Mouse (Mus musculus) spleen, postnatal 10 days (tissue): ENCODE data around the gene Pimreg.

Source experiments
- DNase-seq, 2 experiments: peaks; one replicate each; pipeline ENCODE4 v3.0.0; 2021 to 2022; ENCODE audit warnings: low spot score in 2 of 2

Pimreg gene

GRCm38 (mm10) chr11:72065103-72065502, 23.3 kb downstream of the Pimreg start:
- no peak for DNase-seq

- DNase-seq: peak in 1 of 2 experiments; percentile 31
These were observed 24.5 kb downstream of the Pimreg start for GRCm38 (mm10) chr11:72066330-72066729.

- DNase-seq: no peak
These were observed 25.5 kb downstream of the Pimreg start for GRCm38 (mm10) chr11:72067326-72067725.

GRCm38 (mm10) chr11:72068026-72068425, 26.2 kb downstream of the Pimreg start:
- no peak for DNase-seq

GRCm38 (mm10) chr11:72070733-72071132, 28.9 kb downstream of the Pimreg start:
- no peak for DNase-seq

GRCm38 (mm10) chr11:72072331-72072905, 30.6 kb downstream of the Pimreg start:
- no peak for DNase-seq

GRCm38 (mm10) chr11:72074230-72074629, 32.4 kb downstream of the Pimreg start:
- DNase-seq: no peak

- no peak for DNase-seq
These were observed 36.2 kb downstream of the Pimreg start for GRCm38 (mm10) chr11:72078056-72078455.

GRCm38 (mm10) chr11:72078647-72079046, 36.8 kb downstream of the Pimreg start:
- no peak for DNase-seq

GRCm38 (mm10) chr11:72080461-72080860, 38.6 kb downstream of the Pimreg start:
- DNase-seq: no peak

GRCm38 (mm10) chr11:72082601-72083000, 40.8 kb downstream of the Pimreg start:
- DNase-seq: no peak

- DNase-seq: no peak
These were observed 42.5 kb downstream of the Pimreg start for GRCm38 (mm10) chr11:72084337-72084736.

GRCm38 (mm10) chr11:72086251-72087046, 44.6 kb downstream of the Pimreg start:
- DNase-seq: no peak

GRCm38 (mm10) chr11:72092390-72092789, 50.6 kb downstream of the Pimreg start:
- no peak for DNase-seq

GRCm38 (mm10) chr11:72094442-72094841, 52.6 kb downstream of the Pimreg start:
- no peak for DNase-seq

GRCm38 (mm10) chr11:72095994-72096393, 54.2 kb downstream of the Pimreg start:
- DNase-seq: no peak
